7 mouse cellular contexts compared by ENCODE assay signal in the genomic region with DNA sequence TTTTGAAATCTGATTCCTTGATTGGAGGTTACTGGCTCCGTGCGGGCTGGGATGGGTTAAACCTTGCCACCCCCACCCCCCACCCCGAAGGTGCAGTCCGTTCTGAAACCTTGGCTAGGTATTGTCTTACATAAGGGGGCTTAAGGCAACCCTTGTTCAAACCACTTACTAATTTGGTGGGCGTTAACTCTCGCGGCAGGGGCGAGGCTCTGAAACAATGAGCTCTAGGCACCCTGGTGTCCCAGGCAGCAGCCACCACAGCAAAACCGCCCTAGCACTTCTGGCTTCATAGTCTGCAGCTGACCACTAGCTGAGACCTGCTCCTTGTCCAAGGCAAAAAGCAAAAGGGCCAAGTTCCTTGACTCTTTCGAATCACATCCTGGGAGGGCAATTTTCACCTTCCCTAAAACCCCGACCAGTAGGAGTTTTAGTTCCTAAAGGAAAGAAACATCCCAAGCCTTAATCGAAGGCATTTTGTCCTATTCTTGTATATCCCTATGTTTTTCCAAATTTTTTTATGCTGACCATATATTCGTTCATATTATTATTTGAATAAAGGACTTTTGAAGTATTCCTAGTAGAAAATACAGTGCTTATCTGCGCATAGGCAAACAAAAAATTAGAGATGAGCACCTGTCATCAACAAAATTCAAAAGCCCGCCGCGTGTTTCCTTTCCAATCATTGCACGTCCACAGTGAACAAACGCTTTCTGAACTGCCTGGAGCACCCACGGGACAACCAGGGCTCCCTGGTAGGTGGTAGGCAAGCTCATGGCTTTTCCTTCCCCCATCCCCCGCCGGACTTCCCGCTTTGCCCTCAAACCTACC. TPM values are rescaled to one million over a fixed set of nuclear protein-coding genes. Genes with fewer than 3 reads are reported as not detected.
DNase-seq lines count a peak whose midpoint lies in the region; ATAC-seq lines count a peak whose summit lies in the region.

No protein-coding gene starts in this region.

- H3K27ac ChIP-seq in embryonic facial prominence, embryonic 10.5 days (replicated peaks) = peak overlapping the region; percentile 40
- no peak overlapping the region for H3K27ac ChIP-seq in intestine, embryonic 16.5 days (ENCODE audit: low read length)
- no peak overlapping the region for H3K27ac ChIP-seq in midbrain, embryonic 14.5 days (replicated peaks; ENCODE audit: low read depth, low read length)

- no peaks in the 10 kb centered on the region for H3K9me3 ChIP-seq in embryonic facial prominence, embryonic 10.5 days
- H3K9me3 ChIP-seq in intestine, embryonic 16.5 days (ENCODE audit: control insufficient read depth, low read length) = no peaks in the 10 kb centered on the region
- no peaks in the 10 kb centered on the region for H3K9me3 ChIP-seq in midbrain, embryonic 14.5 days (ENCODE audit: control insufficient read depth, low read length)

- peaks cover 34% of the 10 kb centered on the region for H3K4me1 ChIP-seq in embryonic facial prominence, embryonic 10.5 days
- peaks cover 9% of the 10 kb centered on the region for H3K4me1 ChIP-seq in intestine, embryonic 16.5 days (ENCODE audit: control insufficient read depth, insufficient read depth, low read length)
- H3K4me1 ChIP-seq in midbrain, embryonic 14.5 days (ENCODE audit: control insufficient read depth, insufficient read depth, low read length) = no peaks in the 10 kb centered on the region

- DNase-seq in R1 (ENCODE audit: low read depth, low spot score) = peak; percentile 68
- DNase-seq in embryonic facial prominence, embryonic 10.5 days (ENCODE audit: low spot score) = peak; percentile 56
- DNase-seq in midbrain, embryonic 14.5 days = peak; percentile 44
- no peak for DNase-seq in spleen, postnatal 14 days (ENCODE audit: low spot score in 2 of 2)
- DNase-seq in cerebellum, adult 9-11 months = no peak

- no peaks in the 10 kb centered on the region for H3K36me3 ChIP-seq in embryonic facial prominence, embryonic 10.5 days (replicated peaks)
- H3K36me3 ChIP-seq in intestine, embryonic 16.5 days (ENCODE audit: control insufficient read depth, insufficient read depth, low read length) = no peaks in the 10 kb centered on the region
- no peaks in the 10 kb centered on the region for H3K36me3 ChIP-seq in midbrain, embryonic 14.5 days (ENCODE audit: control insufficient read depth, insufficient read depth, low read length)

- WGBS in embryonic facial prominence, embryonic 10.5 days = 2% methylated on average over 23 of the region's 23 CpGs
- WGBS in intestine, embryonic 16.5 days = 4% methylated on average over 23 of the region's 23 CpGs
- WGBS in midbrain, embryonic 14.5 days = 2% methylated on average over 23 of the region's 23 CpGs

- peaks cover 58% of the 10 kb centered on the region for H3K27me3 ChIP-seq in embryonic facial prominence, embryonic 10.5 days (replicated peaks; ENCODE audit: low read depth, poor library complexity, severe bottlenecking)
- peaks cover 36% of the 10 kb centered on the region for H3K27me3 ChIP-seq in intestine, embryonic 16.5 days (replicated peaks; ENCODE audit: control insufficient read depth, insufficient read depth, low read length)
- peaks cover 27% of the 10 kb centered on the region for H3K27me3 ChIP-seq in midbrain, embryonic 14.5 days (ENCODE audit: control insufficient read depth, insufficient read depth, low read length)

- peak overlapping the region; percentile 47 for H3K4me3 ChIP-seq in embryonic facial prominence, embryonic 10.5 days
- peak overlapping the region; percentile 30 for H3K4me3 ChIP-seq in intestine, embryonic 16.5 days (ENCODE audit: low read length)
- H3K4me3 ChIP-seq in midbrain, embryonic 14.5 days (replicated peaks; ENCODE audit: low read depth, low read length) = peak overlapping the region; percentile 27

- no peak overlapping the region for H3K9ac ChIP-seq in intestine, embryonic 16.5 days (ENCODE audit: low read depth, low read length)
- peak overlapping the region; percentile 32; the same call in 1 of the 2 replicates for H3K9ac ChIP-seq in midbrain, embryonic 14.5 days (replicated peaks; ENCODE audit: low read length)

- no peak for ATAC-seq in intestine, embryonic 16.5 days
- ATAC-seq in midbrain, embryonic 14.5 days (ENCODE audit: low FRiP score, low TSS enrichment) = no peak
- ATAC-seq in inflammation-experienced regulatory T-cells, adult 6 months = no peak

- peak overlapping the region; percentile 47 for H3K4me2 ChIP-seq in intestine, embryonic 16.5 days (ENCODE audit: low read depth, low read length)
- H3K4me2 ChIP-seq in midbrain, embryonic 14.5 days (ENCODE audit: low read length) = peak overlapping the region; percentile 56

RNA-seq across cellular contexts. Expression of gene Fam107a, which starts 1.2 kb away (rescaled TPM):
- polyA plus RNA-seq in embryonic facial prominence, embryonic 10.5 days (2016; fragmentation: Nextera tagmentation; extraction: Ambion mirVana) = 1.1 and 1.6 TPM in 2 replicates
- polyA plus RNA-seq in intestine, embryonic 16.5 days (2015; fragmentation: Nextera tagmentation; extraction: Ambion mirVana) = 0.21 and 0.24 TPM in 2 replicates
- 0.08 TPM in 2 replicates for polyA plus RNA-seq in midbrain, embryonic 14.5 days (2014; fragmentation: Nextera tagmentation; extraction: Ambion mirVana)
- polyA plus RNA-seq in inflammation-experienced regulatory T-cells, adult 6 months (2017; shearing (Covaris generic)) = not detected

RNA-seq across cellular contexts. Expression of gene Acox2, which starts 57.4 kb away (rescaled TPM):
- not detected in 2 replicates for polyA plus RNA-seq in embryonic facial prominence, embryonic 10.5 days (2016; fragmentation: Nextera tagmentation; extraction: Ambion mirVana)
- 1.1 and 1.4 TPM in 2 replicates for polyA plus RNA-seq in intestine, embryonic 16.5 days (2015; fragmentation: Nextera tagmentation; extraction: Ambion mirVana)
- polyA plus RNA-seq in midbrain, embryonic 14.5 days (2014; fragmentation: Nextera tagmentation; extraction: Ambion mirVana) = not detected in 2 replicates
- not detected for polyA plus RNA-seq in inflammation-experienced regulatory T-cells, adult 6 months (2017; shearing (Covaris generic))

Comparison
In these comparisons a context has a peak if more than half of its experiments do, and no peak if none do; other contexts are left out.
1. DNase-seq: peak in R1 (single experiment), embryonic facial prominence, embryonic 10.5 days (single experiment) and midbrain, embryonic 14.5 days (single experiment); none in spleen, postnatal 14 days (0 of 2) and cerebellum, adult 9-11 months (single experiment).
2. Peak in every context shown above with its lines, with median percentiles within 50 percentile points of each other: H3K4me3 ChIP-seq.